In the genomic region with DNA sequence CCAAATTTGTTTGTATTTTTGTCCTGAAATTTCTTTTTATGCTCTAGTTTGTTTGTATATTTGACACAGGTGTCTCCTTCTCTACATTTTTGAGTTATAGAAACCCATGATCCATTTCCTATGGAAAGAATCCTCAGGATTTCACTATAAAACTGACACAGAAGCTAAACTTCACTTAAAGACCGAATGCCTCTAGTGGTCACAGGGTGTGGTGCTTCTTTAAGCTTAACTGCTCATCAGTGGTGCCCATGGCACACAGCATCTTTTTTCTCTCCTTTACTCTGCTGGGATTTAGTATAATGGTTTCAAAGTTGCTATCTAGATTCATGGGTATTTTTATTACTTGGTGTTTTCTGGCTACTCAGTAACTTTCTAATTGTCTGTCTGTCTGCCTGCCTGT, we compare ENCODE assay signal across 19 mouse cellular contexts.
DNase-seq lines count a peak whose midpoint lies in the region; ATAC-seq and TF ChIP-seq lines count a peak whose summit lies in the region.
"Had no signal": no experiment of that assay in that cellular context is flagged by ENCODE, and none has a peak within 500 bp of the region (broad histone marks: within the 10 kb centered on the region; RNA-seq: fewer than 3 reads in every experiment).

No protein-coding gene starts in this region.

- H3K9me3 ChIP-seq in hindbrain, postnatal 0 days (ENCODE audit: low read length), result no peaks in the 10 kb centered on the region
- H3K9me3 ChIP-seq in hindbrain, embryonic 11.5 days (ENCODE audit: control insufficient read depth, low read length), result no peaks in the 10 kb centered on the region
- H3K9me3 ChIP-seq: limb, embryonic 15.5 days; stomach, embryonic 15.5 days had no signal

- no peak for DNase-seq in hindbrain, postnatal 0 days (ENCODE audit: low spot score)
- DNase-seq in hindbrain, embryonic 11.5 days (ENCODE audit: low spot score), result no peak
- DNase-seq in 416B (ENCODE audit: low read depth) (peak; percentile 11), ES-CJ7 (ENCODE audit: low read depth, low spot score) (peak; percentile 29)
- DNase-seq in adrenal gland, postnatal 4 days (ENCODE audit: low spot score in 2 of 2), result no peak
- no peak for DNase-seq in thymus, postnatal 10 days (ENCODE audit: low spot score in 2 of 2)
- DNase-seq in cerebellum, postnatal 14 days, result no peak
- DNase-seq: adrenal gland, adult 2 months; cerebellum, adult 2 months; kidney, adult 2 months; kidney, postnatal 36 days; lung, adult 2 months; lung, postnatal 4 days; midbrain, embryonic 14.5 days; spleen, adult 18-20 months had no signal

- H3K36me3 ChIP-seq in hindbrain, postnatal 0 days (ENCODE audit: insufficient read depth, low read length), result no peaks in the 10 kb centered on the region
- no peaks in the 10 kb centered on the region for H3K36me3 ChIP-seq in hindbrain, embryonic 11.5 days (ENCODE audit: control insufficient read depth, insufficient read depth, low read length)
- H3K36me3 ChIP-seq: limb, embryonic 15.5 days; stomach, embryonic 15.5 days had no signal

- no peak overlapping the region for H3K4me3 ChIP-seq in hindbrain, postnatal 0 days (ENCODE audit: low read length)
- H3K4me3 ChIP-seq in hindbrain, embryonic 11.5 days (ENCODE audit: low read depth, low read length), result no peak overlapping the region
- H3K4me3 ChIP-seq: limb, embryonic 15.5 days; stomach, embryonic 15.5 days had no signal

- no peak overlapping the region for H3K27ac ChIP-seq in hindbrain, postnatal 0 days
- H3K27ac ChIP-seq in hindbrain, embryonic 11.5 days (ENCODE audit: low read depth, low read length), result no peak overlapping the region
- H3K27ac ChIP-seq: hindbrain, embryonic 14.5 days; limb, embryonic 15.5 days; stomach, embryonic 15.5 days had no signal

- TF ChIP-seq CTCF in hindbrain, postnatal 0 days (IDR thresholded peaks at IDR 0.05; ENCODE audit: low read depth), result peak; percentile 28; the same call in 1 of the 2 replicates

- no peaks in the 10 kb centered on the region; the same call in 1 of the 2 replicates for H3K4me1 ChIP-seq in hindbrain, postnatal 0 days (ENCODE audit: insufficient read depth, low read length)
- H3K4me1 ChIP-seq in hindbrain, embryonic 11.5 days (replicated peaks; ENCODE audit: control insufficient read depth, insufficient read depth, low read length), result peaks cover 6% of the 10 kb centered on the region; the same call in 1 of the 2 replicates
- H3K4me1 ChIP-seq: limb, embryonic 15.5 days; stomach, embryonic 15.5 days had no signal

- no peak overlapping the region for H3K4me2 ChIP-seq in hindbrain, postnatal 0 days (ENCODE audit: low read depth, low read length)
- no peak overlapping the region for H3K4me2 ChIP-seq in hindbrain, embryonic 11.5 days (replicated peaks; ENCODE audit: low read depth, low read length)
- H3K4me2 ChIP-seq: hindbrain, embryonic 14.5 days; limb, embryonic 15.5 days; stomach, embryonic 15.5 days had no signal

- no peaks in the 10 kb centered on the region for H3K27me3 ChIP-seq in hindbrain, postnatal 0 days (ENCODE audit: insufficient read depth, low read length)
- H3K27me3 ChIP-seq in hindbrain, embryonic 11.5 days (ENCODE audit: control insufficient read depth, insufficient read depth, low read length), result no peaks in the 10 kb centered on the region
- H3K27me3 ChIP-seq: limb, embryonic 15.5 days; stomach, embryonic 15.5 days had no signal

- H3K9ac ChIP-seq in hindbrain, postnatal 0 days (replicated peaks; ENCODE audit: low read length), result no peak overlapping the region
- H3K9ac ChIP-seq in hindbrain, embryonic 11.5 days (ENCODE audit: low read depth, low read length), result no peak overlapping the region
- H3K9ac ChIP-seq: hindbrain, embryonic 14.5 days; limb, embryonic 15.5 days; stomach, embryonic 15.5 days had no signal

- WGBS in hindbrain, postnatal 0 days, result 81% methylated on average over 1 of the region's 1 CpGs
- WGBS in hindbrain, embryonic 11.5 days, result 67% methylated on average over 1 of the region's 1 CpGs

- no peak for ATAC-seq in hindbrain, postnatal 0 days
- no peak for ATAC-seq in hindbrain, embryonic 11.5 days (ENCODE audit: low FRiP score)
- ATAC-seq in common myeloid progenitor, adult 5-6 weeks (replicated peaks; ENCODE audit: low read depth, poor library complexity, severe bottlenecking), result peak; percentile 66

Comparison
In these comparisons a context has a peak if more than half of its experiments do, and no peak if none do; other contexts are left out.
1. DNase-seq: peak in 416B (single experiment) and ES-CJ7 (single experiment); none in hindbrain, postnatal 0 days (single experiment), hindbrain, embryonic 11.5 days (single experiment), adrenal gland, postnatal 4 days (0 of 2), thymus, postnatal 10 days (0 of 2) and cerebellum, postnatal 14 days (0 of 2).